Mouse (Mus musculus): ENCODE measurements around the gene Usp2. TPM values are rescaled to one million over a fixed set of nuclear protein-coding genes. Genes with fewer than 3 reads are reported as not detected.

Usp2 gene
- polyA plus RNA-seq, 1 experiment from 2014 or later: 89.6 TPM

GRCm38 (mm10) chr9:44141951-44142350, 75.1 kb downstream of the Usp2 start:
- Histone ChIP-seq H3K27ac (ENCODE audit: low read length) (no peak overlapping the region), H3K4me3 (ENCODE audit: low read length) (no peak overlapping the region), H3K36me3 (ENCODE audit: control insufficient read depth, insufficient read depth) (peaks cover 45% of the 10 kb centered on the region), H3K9ac (ENCODE audit: low read length) (no peak overlapping the region), H3K4me2 (ENCODE audit: low read depth, low read length) (no peak overlapping the region), H3K4me1 (ENCODE audit: control insufficient read depth, insufficient read depth, low read length) (peaks cover 20% of the 10 kb centered on the region), H3K9me3 (replicated peaks; ENCODE audit: control insufficient read depth, low read length) (no peaks in the 10 kb centered on the region), H3K27me3 (ENCODE audit: control insufficient read depth, insufficient read depth, low read length) (no peaks in the 10 kb centered on the region)
- ATAC-seq (replicated peaks; ENCODE audit: extremely low read depth, insufficient read depth, low FRiP score): no peak
- WGBS: 52% methylated on average over 5 of the region's 5 CpGs

- ATAC-seq (replicated peaks; ENCODE audit: extremely low read depth, insufficient read depth, low FRiP score): no peak
- Histone ChIP-seq H3K9ac (ENCODE audit: low read length) (peak overlapping the region; percentile 29; the same call in 1 of the 2 replicates), H3K9me3 (replicated peaks; ENCODE audit: control insufficient read depth, low read length) (no peaks in the 10 kb centered on the region), H3K27ac (ENCODE audit: low read length) (peak overlapping the region; percentile 48), H3K36me3 (ENCODE audit: control insufficient read depth, insufficient read depth) (peaks cover 32% of the 10 kb centered on the region), H3K4me1 (ENCODE audit: control insufficient read depth, insufficient read depth, low read length) (peaks cover 25% of the 10 kb centered on the region), H3K4me3 (ENCODE audit: low read length) (no peak overlapping the region), H3K4me2 (ENCODE audit: low read depth, low read length) (no peak overlapping the region), H3K27me3 (ENCODE audit: control insufficient read depth, insufficient read depth, low read length) (no peaks in the 10 kb centered on the region)
- WGBS: 72% methylated on average over 5 of the region's 5 CpGs
Measured at GRCm38 (mm10) chr9:44143421-44143820, 76.6 kb downstream of the Usp2 start.

GRCm38 (mm10) chr9:44144023-44144717, 77.3 kb downstream of the Usp2 start:
- Histone ChIP-seq H3K36me3 (ENCODE audit: control insufficient read depth, insufficient read depth) (peaks cover 27% of the 10 kb centered on the region), H3K4me3 (ENCODE audit: low read length) (no peak overlapping the region), H3K4me1 (ENCODE audit: control insufficient read depth, insufficient read depth, low read length) (peaks cover 20% of the 10 kb centered on the region), H3K27me3 (ENCODE audit: control insufficient read depth, insufficient read depth, low read length) (no peaks in the 10 kb centered on the region), H3K4me2 (ENCODE audit: low read depth, low read length) (no peak overlapping the region), H3K27ac (ENCODE audit: low read length) (peak overlapping the region; percentile 55; the same call in 1 of the 2 replicates), H3K9ac (ENCODE audit: low read length) (0 out of 2 replicates have a peak overlapping the region, but pooled peaks have one; percentile 29), H3K9me3 (replicated peaks; ENCODE audit: control insufficient read depth, low read length) (no peaks in the 10 kb centered on the region)
- ATAC-seq (replicated peaks; ENCODE audit: extremely low read depth, insufficient read depth, low FRiP score): 0 out of 2 replicates have a peak, but pooled peaks have one; percentile 57
- WGBS: 33% methylated on average over 6 of the region's 8 CpGs

- H3K4me3 ChIP-seq (ENCODE audit: low read length): no peak overlapping the region
- ATAC-seq (replicated peaks; ENCODE audit: extremely low read depth, insufficient read depth, low FRiP score): no peak
- H3K4me2 ChIP-seq (ENCODE audit: low read depth, low read length): no peak overlapping the region
- H3K9ac ChIP-seq (ENCODE audit: low read length): no peak overlapping the region
- H3K4me1 ChIP-seq (ENCODE audit: control insufficient read depth, insufficient read depth, low read length): peaks cover 18% of the 10 kb centered on the region
- H3K9me3 ChIP-seq (replicated peaks; ENCODE audit: control insufficient read depth, low read length): no peaks in the 10 kb centered on the region
- no peaks in the 10 kb centered on the region for H3K27me3 ChIP-seq (ENCODE audit: control insufficient read depth, insufficient read depth, low read length)
- H3K27ac ChIP-seq (ENCODE audit: low read length): no peak overlapping the region
- peaks cover 24% of the 10 kb centered on the region for H3K36me3 ChIP-seq (ENCODE audit: control insufficient read depth, insufficient read depth)
Measured at GRCm38 (mm10) chr9:44144718-44145060, 77.9 kb downstream of the Usp2 start.

Other genes starting within 250 kb of the Usp2 start
- 8.7 and 21.5 TPM in 2 replicates for gene Thy1, start 23.6 kb upstream of the Usp2 start, polyA plus RNA-seq (2015; fragmentation: Nextera tagmentation; extraction: Ambion mirVana)
- gene Mfrp, start 34.7 kb downstream of the Usp2 start, polyA plus RNA-seq (2015; fragmentation: Nextera tagmentation; extraction: Ambion mirVana): 0.12 TPM in 1 of 2 replicates, not detected in the other
- gene C1qtnf5, start 40.2 kb downstream of the Usp2 start, polyA plus RNA-seq (2015; fragmentation: Nextera tagmentation; extraction: Ambion mirVana): 3.5 and 4.2 TPM in 2 replicates
- gene Gm49380, start 46.5 kb downstream of the Usp2 start, polyA plus RNA-seq (2015; fragmentation: Nextera tagmentation; extraction: Ambion mirVana): 0.07 and 0.20 TPM in 2 replicates
- gene Rnf26, start 46.5 kb downstream of the Usp2 start, polyA plus RNA-seq (2015; fragmentation: Nextera tagmentation; extraction: Ambion mirVana): 31.7 and 36.6 TPM in 2 replicates
- 104 and 111 TPM in 2 replicates for gene Mcam, start 67.4 kb downstream of the Usp2 start, polyA plus RNA-seq (2015; fragmentation: Nextera tagmentation; extraction: Ambion mirVana)
- gene Cbl, start 167.0 kb downstream of the Usp2 start, polyA plus RNA-seq (2015; fragmentation: Nextera tagmentation; extraction: Ambion mirVana): 12.6 and 13.0 TPM in 2 replicates
- gene Ccdc153, start 173.7 kb downstream of the Usp2 start, polyA plus RNA-seq (2015; fragmentation: Nextera tagmentation; extraction: Ambion mirVana): 0.88 and 2.5 TPM in 2 replicates
- 0.06 and 0.07 TPM in 2 replicates for gene Pdzd3, start 184.4 kb downstream of the Usp2 start, polyA plus RNA-seq (2015; fragmentation: Nextera tagmentation; extraction: Ambion mirVana)
- gene Nlrx1, start 201.6 kb downstream of the Usp2 start, polyA plus RNA-seq (2015; fragmentation: Nextera tagmentation; extraction: Ambion mirVana): 7.3 and 7.9 TPM in 2 replicates
- 1.9 and 2.5 TPM in 2 replicates for gene Abcg4, start 221.6 kb downstream of the Usp2 start, polyA plus RNA-seq (2015; fragmentation: Nextera tagmentation; extraction: Ambion mirVana)
- gene Hinfp, start 238.7 kb downstream of the Usp2 start, polyA plus RNA-seq (2015; fragmentation: Nextera tagmentation; extraction: Ambion mirVana): 15.8 and 18.7 TPM in 2 replicates